Mouse (Mus musculus): ENCODE data around the gene Spata17.

Spata17 gene

GRCm38 (mm10) chr1:187077043-187077334 is 138.3 kb downstream of the Spata17 start:
- 43% methylated on average over 3 of the region's 3 CpGs for WGBS

GRCm38 (mm10) chr1:187076198-187077042 is 138.8 kb downstream of the Spata17 start:
- 68% methylated on average over 3 of the region's 3 CpGs for WGBS

- 92% methylated on average over 1 of the region's 1 CpGs for WGBS
Measured at GRCm38 (mm10) chr1:187059874-187060273, 155.4 kb downstream of the Spata17 start.

- WGBS, result 81% methylated on average over 2 of the region's 2 CpGs
Measured at GRCm38 (mm10) chr1:187054333-187054732, 160.9 kb downstream of the Spata17 start.

- WGBS, result 90% methylated on average over 3 of the region's 3 CpGs
Measured at GRCm38 (mm10) chr1:187053862-187054261, 161.4 kb downstream of the Spata17 start.

- 55% methylated on average over 5 of the region's 5 CpGs for WGBS
Measured at GRCm38 (mm10) chr1:187052532-187052931, 162.7 kb downstream of the Spata17 start.

- 84% methylated on average over 8 of the region's 8 CpGs for WGBS
Measured at GRCm38 (mm10) chr1:187051296-187051695, 164.0 kb downstream of the Spata17 start.

GRCm38 (mm10) chr1:187048681-187049288 is 166.5 kb downstream of the Spata17 start:
- WGBS, result 91% methylated on average over 9 of the region's 9 CpGs

GRCm38 (mm10) chr1:187044726-187045125 is 170.5 kb downstream of the Spata17 start:
- WGBS, result 53% methylated on average over 6 of the region's 6 CpGs

- WGBS, result 73% methylated on average over 4 of the region's 4 CpGs
Measured at GRCm38 (mm10) chr1:187039801-187040200, 175.5 kb downstream of the Spata17 start.

GRCm38 (mm10) chr1:187035785-187036184 is 179.5 kb downstream of the Spata17 start:
- WGBS, result 82% methylated on average over 4 of the region's 4 CpGs

GRCm38 (mm10) chr1:187031796-187032195 is 183.5 kb downstream of the Spata17 start:
- WGBS, result 27% methylated on average over 6 of the region's 6 CpGs

GRCm38 (mm10) chr1:187028841-187029240 is 186.4 kb downstream of the Spata17 start:
- WGBS, result 59% methylated on average over 6 of the region's 6 CpGs

GRCm38 (mm10) chr1:187020011-187020410 is 195.3 kb downstream of the Spata17 start:
- WGBS, result 63% methylated on average over 7 of the region's 7 CpGs

- WGBS, result 61% methylated on average over 4 of the region's 4 CpGs
Measured at GRCm38 (mm10) chr1:187016116-187016515, 199.1 kb downstream of the Spata17 start.

GRCm38 (mm10) chr1:187015673-187016072 is 199.6 kb downstream of the Spata17 start:
- 92% methylated on average over 1 of the region's 1 CpGs for WGBS

GRCm38 (mm10) chr1:187014141-187014540 is 201.1 kb downstream of the Spata17 start:
- 96% methylated on average over 2 of the region's 2 CpGs for WGBS

GRCm38 (mm10) chr1:187011601-187012000 is 203.7 kb downstream of the Spata17 start:
- WGBS, result 94% methylated on average over 4 of the region's 4 CpGs

GRCm38 (mm10) chr1:187010071-187010470 is 205.2 kb downstream of the Spata17 start:
- WGBS, result 95% methylated on average over 11 of the region's 11 CpGs

- 84% methylated on average over 7 of the region's 7 CpGs for WGBS
Measured at GRCm38 (mm10) chr1:187008236-187008635, 207.0 kb downstream of the Spata17 start.

GRCm38 (mm10) chr1:187006227-187006925 is 208.9 kb downstream of the Spata17 start:
- WGBS, result 85% methylated on average over 14 of the region's 14 CpGs

GRCm38 (mm10) chr1:187004306-187004705 is 211.0 kb downstream of the Spata17 start:
- 93% methylated on average over 1 of the region's 1 CpGs for WGBS

- 85% methylated on average over 7 of the region's 7 CpGs for WGBS
Measured at GRCm38 (mm10) chr1:187003441-187003861, 211.8 kb downstream of the Spata17 start.

Data from cerebral cortex, adult 2 months (tissue).